Mouse (Mus musculus): ENCODE data around the gene Ccdc103. TPM values are rescaled to one million over a fixed set of nuclear protein-coding genes. Genes with fewer than 3 reads are reported as not detected.

Ccdc103 gene
- 2.1 and 2.4 TPM in 2 replicates for polyA plus RNA-seq (2014; fragmentation: Nextera tagmentation; extraction: Ambion mirVana)

DNA sequence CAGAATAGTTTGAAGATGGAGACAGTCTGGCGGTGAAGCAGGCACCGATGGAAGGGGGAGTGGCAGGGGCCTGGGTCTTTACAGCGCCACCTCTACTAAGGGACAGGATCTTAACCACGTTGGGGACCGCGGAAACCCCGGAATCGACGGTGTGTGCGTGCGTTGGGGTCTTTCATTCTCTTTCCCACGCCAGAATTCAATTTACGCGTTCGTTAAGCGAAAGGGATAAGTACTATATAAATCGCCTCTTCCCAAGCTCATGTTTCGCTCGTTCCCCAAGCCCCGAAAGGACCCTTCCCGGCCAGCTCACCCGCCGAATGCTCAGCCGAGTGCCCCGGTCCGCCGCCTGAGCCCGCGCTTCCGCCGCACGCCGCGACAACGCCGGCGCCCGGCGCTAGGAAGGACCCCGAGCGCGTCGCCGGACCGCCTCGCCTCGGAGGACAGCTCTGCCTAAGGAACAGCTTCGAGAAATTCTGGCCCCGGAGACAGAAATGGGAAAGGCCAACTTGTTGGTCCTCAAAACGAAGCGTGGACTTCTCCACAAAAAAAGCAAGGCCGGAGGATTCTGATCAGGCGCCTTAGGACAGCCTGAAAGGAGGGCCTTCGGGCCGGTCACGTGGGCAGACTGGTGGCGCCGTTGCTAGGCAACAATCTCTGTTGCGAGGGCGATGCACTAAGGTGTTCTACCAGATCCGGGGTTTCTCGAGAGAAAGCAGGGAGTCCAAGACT, at the start of gene Ccdc103, which contains the start of gene Eftud2:
Ccdc103 (plus strand) TSS at position 620 of the 729 bp plus-strand sequence.
Eftud2 (minus strand) TSS at position 401 of the 729 bp plus-strand sequence.
- Histone ChIP-seq H3K4me2 (ENCODE audit: low read length) (peak within 1 kb of the TSS; percentile 74), H3K9ac (replicated peaks; ENCODE audit: low read length) (peak within 1 kb of the TSS; percentile 79), H3K9me3 (ENCODE audit: control insufficient read depth, low read length) (no peaks in the 10 kb centered on the region), H3K4me3 (replicated peaks; ENCODE audit: low read depth, low read length) (peak within 1 kb of the TSS; percentile 63), H3K36me3 (ENCODE audit: control insufficient read depth, insufficient read depth, low read length) (peaks cover 21% of the 10 kb centered on the region), H3K4me1 (ENCODE audit: control insufficient read depth, insufficient read depth, low read length) (peaks cover 16% of the 10 kb centered on the region), H3K27me3 (ENCODE audit: control insufficient read depth, insufficient read depth, low read length) (no peaks in the 10 kb centered on the region), H3K27ac (replicated peaks; ENCODE audit: low read depth, low read length) (peak within 1 kb of the TSS; percentile 90)
- ATAC-seq (ENCODE audit: low FRiP score, low TSS enrichment), result peak; percentile 92
- DNase-seq, result peak; percentile 97
- under 1% methylated on average over 62 of the region's 62 CpGs for WGBS

DNA sequence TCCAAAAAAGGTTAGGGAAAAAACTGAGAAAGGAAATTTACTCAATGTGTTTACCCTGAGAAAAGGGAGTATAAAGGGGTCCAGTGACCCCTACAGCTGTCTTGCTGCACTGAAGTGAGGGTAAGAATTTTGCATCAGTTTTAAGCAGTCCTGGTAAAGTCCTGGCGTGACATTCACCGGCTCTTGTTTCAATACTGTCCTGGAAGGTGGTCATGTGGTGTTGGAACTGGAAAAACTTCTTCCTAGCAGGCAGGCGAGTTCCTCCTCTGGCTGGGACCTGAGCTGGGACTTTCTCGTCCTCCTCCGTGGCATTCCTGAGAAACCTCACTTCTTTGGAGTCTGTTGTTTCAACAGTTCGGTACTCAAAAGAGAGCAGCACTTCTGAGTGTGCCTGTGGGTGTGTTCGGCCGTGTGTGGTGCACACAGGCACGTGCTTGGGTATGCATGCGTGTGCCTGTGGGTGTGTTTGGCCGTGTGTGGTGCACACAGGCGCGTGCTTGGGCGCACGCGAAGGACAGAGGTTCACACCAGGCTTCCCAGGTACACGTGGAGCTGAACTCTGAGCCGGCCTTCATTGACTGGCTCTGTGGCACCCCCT, 48.2 kb upstream of the Ccdc103 start:
- no peaks in the 10 kb centered on the region for H3K27me3 ChIP-seq (ENCODE audit: control insufficient read depth, insufficient read depth, low read length)
- H3K36me3 ChIP-seq (ENCODE audit: control insufficient read depth, insufficient read depth, low read length), result peaks cover 15% of the 10 kb centered on the region
- no peak overlapping the region for H3K27ac ChIP-seq (replicated peaks; ENCODE audit: low read depth, low read length)
- no peak overlapping the region for H3K4me3 ChIP-seq (replicated peaks; ENCODE audit: low read depth, low read length)
- H3K4me2 ChIP-seq (ENCODE audit: low read length), result no peak overlapping the region
- H3K9me3 ChIP-seq (ENCODE audit: control insufficient read depth, low read length), result no peaks in the 10 kb centered on the region
- DNase-seq (no peak), ATAC-seq (ENCODE audit: low FRiP score, low TSS enrichment) (no peak)
- 77% methylated on average over 18 of the region's 18 CpGs for WGBS
- H3K9ac ChIP-seq (replicated peaks; ENCODE audit: low read length), result no peak overlapping the region
- H3K4me1 ChIP-seq (ENCODE audit: control insufficient read depth, insufficient read depth, low read length), result no peaks in the 10 kb centered on the region

DNA sequence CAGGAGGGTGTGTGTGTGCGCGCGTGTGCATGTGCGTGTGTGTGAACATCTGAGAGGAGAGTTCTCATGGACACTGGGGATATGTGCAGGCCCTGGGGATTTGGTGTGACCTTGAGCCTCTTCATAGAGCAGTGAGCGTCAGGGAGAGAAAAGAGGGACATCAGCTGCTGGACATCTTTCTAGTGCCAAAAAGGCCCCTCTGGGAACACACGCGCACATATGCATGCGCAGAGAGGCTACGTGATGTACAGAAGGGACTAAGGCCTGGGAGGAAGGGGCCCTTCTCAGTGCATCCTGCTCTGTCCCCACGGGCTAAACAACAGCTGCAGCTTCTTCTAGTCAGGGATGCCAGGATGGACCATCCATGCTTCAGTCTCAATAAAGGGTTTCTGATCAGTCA, 46.8 kb upstream of the Ccdc103 start:
- 87% methylated on average over 10 of the region's 10 CpGs for WGBS
- Histone ChIP-seq H3K27ac (replicated peaks; ENCODE audit: low read depth, low read length) (no peak overlapping the region), H3K4me1 (ENCODE audit: control insufficient read depth, insufficient read depth, low read length) (no peaks in the 10 kb centered on the region), H3K9ac (replicated peaks; ENCODE audit: low read length) (no peak overlapping the region), H3K4me2 (ENCODE audit: low read length) (no peak overlapping the region), H3K27me3 (ENCODE audit: control insufficient read depth, insufficient read depth, low read length) (no peaks in the 10 kb centered on the region), H3K36me3 (ENCODE audit: control insufficient read depth, insufficient read depth, low read length) (peaks cover 30% of the 10 kb centered on the region), H3K9me3 (ENCODE audit: control insufficient read depth, low read length) (no peaks in the 10 kb centered on the region), H3K4me3 (replicated peaks; ENCODE audit: low read depth, low read length) (no peak overlapping the region)
- ATAC-seq (ENCODE audit: low FRiP score, low TSS enrichment) (no peak), DNase-seq (no peak)

DNA sequence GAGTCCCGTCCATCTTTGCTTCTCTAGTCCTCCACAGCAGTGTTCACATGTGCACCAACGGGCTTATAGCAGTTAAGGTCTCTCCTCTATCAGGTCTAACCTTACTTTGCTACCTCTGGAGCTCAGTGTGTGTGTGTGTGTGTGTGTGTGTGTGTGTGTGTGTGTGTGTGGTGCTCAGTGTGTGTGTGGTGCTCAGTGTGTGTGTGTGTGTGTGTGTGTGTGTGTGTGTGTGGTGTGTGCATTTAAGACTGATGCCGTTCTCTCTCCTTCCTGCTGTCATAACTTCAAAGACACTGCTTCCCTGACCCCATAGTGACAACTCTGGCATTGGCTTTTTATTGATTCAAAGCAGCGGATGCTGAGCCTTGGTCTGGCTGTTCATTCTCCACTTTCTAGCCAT, 45.5 kb upstream of the Ccdc103 start, which contains the start of gene Higd1b:
Higd1b (plus strand) TSS at position 301 of the 400 bp plus-strand sequence.
- Histone ChIP-seq H3K27me3 (ENCODE audit: control insufficient read depth, insufficient read depth, low read length) (no peaks in the 10 kb centered on the region), H3K27ac (replicated peaks; ENCODE audit: low read depth, low read length) (no peak within 1 kb of the TSS), H3K9me3 (ENCODE audit: control insufficient read depth, low read length) (no peaks in the 10 kb centered on the region), H3K9ac (replicated peaks; ENCODE audit: low read length) (no peak within 1 kb of the TSS), H3K36me3 (ENCODE audit: control insufficient read depth, insufficient read depth, low read length) (peaks cover 42% of the 10 kb centered on the region), H3K4me1 (ENCODE audit: control insufficient read depth, insufficient read depth, low read length) (no peaks in the 10 kb centered on the region), H3K4me2 (ENCODE audit: low read length) (no peak within 1 kb of the TSS), H3K4me3 (replicated peaks; ENCODE audit: low read depth, low read length) (no peak within 1 kb of the TSS)
- ATAC-seq (ENCODE audit: low FRiP score, low TSS enrichment) (no peak), DNase-seq (no peak)
- WGBS, result 84% methylated on average over 4 of the region's 4 CpGs

DNA sequence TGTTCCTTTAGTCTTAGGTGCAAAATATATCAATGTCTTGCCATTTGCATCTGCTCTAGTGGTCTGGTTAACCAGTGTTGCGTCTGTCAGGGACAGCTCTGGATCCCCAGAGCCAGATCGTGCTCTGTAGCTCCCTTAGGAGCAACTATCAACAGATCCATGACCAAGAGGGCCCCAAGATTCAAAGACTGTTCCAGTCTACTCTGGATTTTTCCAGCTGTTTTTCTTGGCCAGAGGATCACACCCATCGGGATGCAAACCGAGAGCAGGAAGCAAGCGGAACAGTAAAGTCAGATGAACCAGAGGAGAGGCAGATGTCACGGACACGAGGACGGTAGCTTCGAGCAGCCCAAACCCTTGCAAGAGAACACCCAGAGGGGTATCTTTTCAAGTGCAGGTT, 44.9 kb upstream of the Ccdc103 start:
- Histone ChIP-seq H3K4me3 (replicated peaks; ENCODE audit: low read depth, low read length) (no peak overlapping the region), H3K27me3 (ENCODE audit: control insufficient read depth, insufficient read depth, low read length) (no peaks in the 10 kb centered on the region), H3K27ac (replicated peaks; ENCODE audit: low read depth, low read length) (no peak overlapping the region), H3K9me3 (ENCODE audit: control insufficient read depth, low read length) (no peaks in the 10 kb centered on the region), H3K4me2 (ENCODE audit: low read length) (no peak overlapping the region), H3K4me1 (ENCODE audit: control insufficient read depth, insufficient read depth, low read length) (no peaks in the 10 kb centered on the region), H3K36me3 (ENCODE audit: control insufficient read depth, insufficient read depth, low read length) (peaks cover 47% of the 10 kb centered on the region), H3K9ac (replicated peaks; ENCODE audit: low read length) (no peak overlapping the region)
- DNase-seq, result no peak
- no peak for ATAC-seq (ENCODE audit: low FRiP score, low TSS enrichment)
- 90% methylated on average over 9 of the region's 9 CpGs for WGBS

DNA sequence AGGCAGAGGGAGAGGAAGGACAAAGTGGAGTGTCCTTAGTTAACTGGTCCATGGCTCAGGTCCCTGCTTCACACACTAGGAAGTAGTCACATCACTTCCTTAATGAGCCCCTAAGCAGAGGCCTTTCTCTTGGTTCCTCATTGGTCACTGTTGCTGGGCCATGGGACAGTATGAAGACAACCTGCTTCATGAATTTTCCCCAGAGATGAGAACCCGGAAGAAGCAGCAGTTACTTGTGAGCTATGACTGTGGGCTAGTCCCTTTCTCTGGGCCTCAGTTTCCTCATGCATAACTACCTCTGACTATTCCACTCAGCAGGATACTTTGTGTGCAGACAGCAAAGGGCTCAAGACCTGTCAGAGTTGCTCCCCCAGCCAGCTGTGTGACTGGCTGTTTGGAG, 43.6 kb upstream of the Ccdc103 start:
- DNase-seq, result no peak
- peaks cover 58% of the 10 kb centered on the region for H3K36me3 ChIP-seq (ENCODE audit: control insufficient read depth, insufficient read depth, low read length)
- 89% methylated on average over 1 of the region's 1 CpGs for WGBS

DNA sequence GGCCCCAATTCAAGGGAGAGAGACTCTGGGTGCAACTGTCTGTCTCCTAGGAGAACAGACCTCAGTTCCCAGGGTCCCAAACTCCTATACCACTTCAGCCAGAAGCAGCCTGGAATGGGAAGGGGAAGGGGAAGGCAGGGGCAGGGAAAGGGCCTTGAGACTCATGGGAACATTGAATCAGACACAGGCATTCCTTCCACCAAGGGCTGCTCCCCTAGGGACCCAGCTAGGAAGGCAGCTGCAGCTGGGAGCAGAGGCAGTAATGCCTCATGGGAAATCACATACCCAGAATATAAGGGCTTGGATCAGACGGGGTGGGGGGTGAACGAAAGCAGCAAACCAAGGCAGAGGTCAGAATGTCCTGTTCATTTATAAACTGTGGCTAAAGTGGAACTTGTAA, 42.9 kb upstream of the Ccdc103 start:
- H3K36me3 ChIP-seq (ENCODE audit: control insufficient read depth, insufficient read depth, low read length), result peaks cover 66% of the 10 kb centered on the region
- H3K9me3 ChIP-seq (ENCODE audit: control insufficient read depth, low read length), result no peaks in the 10 kb centered on the region
- H3K9ac ChIP-seq (replicated peaks; ENCODE audit: low read length), result no peak overlapping the region
- 92% methylated on average over 2 of the region's 2 CpGs for WGBS
- H3K4me2 ChIP-seq (ENCODE audit: low read length), result no peak overlapping the region
- no peaks in the 10 kb centered on the region for H3K27me3 ChIP-seq (ENCODE audit: control insufficient read depth, insufficient read depth, low read length)
- H3K27ac ChIP-seq (replicated peaks; ENCODE audit: low read depth, low read length), result no peak overlapping the region
- H3K4me1 ChIP-seq (ENCODE audit: control insufficient read depth, insufficient read depth, low read length), result no peaks in the 10 kb centered on the region
- DNase-seq (no peak), ATAC-seq (ENCODE audit: low FRiP score, low TSS enrichment) (no peak)
- no peak overlapping the region for H3K4me3 ChIP-seq (replicated peaks; ENCODE audit: low read depth, low read length)

More for the DNA sequence above, 43.6 kb upstream of the Ccdc103 start:
- no peak overlapping the region for H3K9ac ChIP-seq (replicated peaks; ENCODE audit: low read length)
- H3K4me3 ChIP-seq (replicated peaks; ENCODE audit: low read depth, low read length), result no peak overlapping the region
- H3K4me2 ChIP-seq (ENCODE audit: low read length), result no peak overlapping the region
- no peaks in the 10 kb centered on the region for H3K9me3 ChIP-seq (ENCODE audit: control insufficient read depth, low read length)
- ATAC-seq (ENCODE audit: low FRiP score, low TSS enrichment), result no peak
- no peaks in the 10 kb centered on the region for H3K4me1 ChIP-seq (ENCODE audit: control insufficient read depth, insufficient read depth, low read length)
- 0 out of 2 replicates have a peak overlapping the region, but pooled peaks have one; percentile 13 for H3K27ac ChIP-seq (replicated peaks; ENCODE audit: low read depth, low read length)
- H3K27me3 ChIP-seq (ENCODE audit: control insufficient read depth, insufficient read depth, low read length), result no peaks in the 10 kb centered on the region

DNA sequence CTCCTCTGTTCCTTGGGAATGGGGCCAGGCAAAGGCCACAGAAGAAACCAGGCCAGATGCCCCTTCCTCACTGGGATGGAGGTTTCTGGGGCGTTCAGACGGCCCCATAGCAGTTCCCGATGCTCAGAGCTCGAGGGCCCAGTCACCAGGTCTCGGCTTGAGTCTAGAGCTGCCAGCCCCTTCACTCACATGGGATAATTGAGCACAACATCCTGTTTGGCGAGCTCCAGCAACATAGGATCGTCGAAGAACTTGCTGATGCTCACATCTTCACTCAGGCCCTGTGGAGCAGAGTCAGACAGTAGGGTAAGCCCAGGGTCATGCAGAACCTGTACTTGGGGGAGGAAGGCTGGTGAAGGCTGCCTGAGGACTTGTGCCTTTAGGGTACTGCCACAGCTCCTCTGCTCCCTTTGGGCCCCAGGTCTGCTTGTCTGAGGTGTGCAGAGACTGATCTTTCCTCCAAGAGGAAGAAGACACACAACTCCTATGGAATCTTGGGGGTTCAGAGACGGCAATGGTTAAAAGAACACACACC, 42.3 kb upstream of the Ccdc103 start:
- Histone ChIP-seq H3K4me1 (ENCODE audit: control insufficient read depth, insufficient read depth, low read length) (no peaks in the 10 kb centered on the region), H3K4me2 (ENCODE audit: low read length) (no peak overlapping the region), H3K27ac (replicated peaks; ENCODE audit: low read depth, low read length) (no peak overlapping the region), H3K27me3 (ENCODE audit: control insufficient read depth, insufficient read depth, low read length) (no peaks in the 10 kb centered on the region), H3K4me3 (replicated peaks; ENCODE audit: low read depth, low read length) (no peak overlapping the region), H3K9me3 (ENCODE audit: control insufficient read depth, low read length) (no peaks in the 10 kb centered on the region), H3K9ac (replicated peaks; ENCODE audit: low read length) (no peak overlapping the region), H3K36me3 (ENCODE audit: control insufficient read depth, insufficient read depth, low read length) (peaks cover 71% of the 10 kb centered on the region)
- 90% methylated on average over 9 of the region's 9 CpGs for WGBS
- DNase-seq, result no peak
- no peak for ATAC-seq (ENCODE audit: low FRiP score, low TSS enrichment)
